Mouse (Mus musculus) embryonic fibroblast, embryonic 13.5 days (primary cell): Measurements from ENCODE around the gene Pkn2.

ENCODE experiments used
- CTCF ChIP-seq: IDR thresholded peaks from 2 replicates; pipeline ENCODE4 v1.5.1; 2011; ENCODE audit warnings: mild to moderate bottlenecking, control low read depth, low read length, moderate library complexity, borderline replicate concordance; ENCODE audit not compliant: insufficient read depth
- POLR2A ChIP-seq: IDR thresholded peaks from 2 replicates; pipeline ENCODE4 v1.6.1; 2011; ENCODE audit warnings: low read depth, mild to moderate bottlenecking, control low read depth, low read length, moderate library complexity

- TF ChIP-seq CTCF (no peak), POLR2A (no peak)
Measured at GRCm38 (mm10) chr3:142919070-142919469, 37.3 kb upstream of the Pkn2 start.
